Mouse (Mus musculus) forebrain, embryonic 11.5 days (tissue): ENCODE results near the gene Pkp2. TPM values are rescaled to one million over a fixed set of nuclear protein-coding genes. Genes with fewer than 3 reads are reported as not detected.
"Not testable (repeated sequence)": the region's sequence is repeated elsewhere in the genome, so short reads cannot be mapped to it uniquely, and the experiment has no call there.

Experiments used
- ATAC-seq: fragments of 200-750 bp; cut with Nextera tagmentation; replicated peaks from 2 replicates; pipeline ENCODE4 v1.8.0; 2017; ENCODE audit warnings: moderate TSS enrichment; ENCODE audit not compliant: low FRiP score
- DNase-seq: peaks from one replicate; pipeline ENCODE4 v3.0.0-alpha.2; 2017; ENCODE audit warnings: low spot score
- H3K27ac ChIP-seq: fragments of 300-500 bp; sonication (generic); 2 replicates; pipeline ENCODE4 v1.5.1; 2014; ENCODE audit warnings: low read depth, low read length
- H3K27me3 ChIP-seq: fragments of 300-500 bp; sonication (generic); 2 replicates; pipeline ENCODE4 v1.6.1; 2014; ENCODE audit warnings: mild to moderate bottlenecking, low read length, mixed read lengths; ENCODE audit not compliant: control insufficient read depth, insufficient read depth
- H3K36me3 ChIP-seq: fragments of 300-500 bp; sonication (generic); 2 replicates; pipeline ENCODE4 v1.6.1; 2014; ENCODE audit warnings: mild to moderate bottlenecking, low read length, moderate library complexity, mixed read lengths; ENCODE audit not compliant: control insufficient read depth, insufficient read depth
- H3K4me1 ChIP-seq: fragments of 300-500 bp; sonication (generic); replicated peaks from 2 replicates; pipeline ENCODE4 v1.6.1; 2014; ENCODE audit warnings: low read length, mixed read lengths; ENCODE audit not compliant: control insufficient read depth, insufficient read depth
- H3K4me2 ChIP-seq: fragments of 300-500 bp; sonication (generic); 2 replicates; pipeline ENCODE4 v1.6.1; 2014; ENCODE audit warnings: low read depth, mild to moderate bottlenecking, low read length, moderate library complexity, mixed read lengths; ENCODE audit not compliant: severe bottlenecking
- H3K4me3 ChIP-seq: fragments of 300-500 bp; sonication (generic); 2 replicates; pipeline ENCODE4 v1.5.1; 2014; ENCODE audit warnings: low read depth, low read length
- H3K9ac ChIP-seq: fragments of 300-500 bp; sonication (generic); 2 replicates; pipeline ENCODE4 v1.6.1; 2014; ENCODE audit warnings: low read length
- H3K9me3 ChIP-seq: fragments of 300-500 bp; sonication (generic); 2 replicates; pipeline ENCODE4 v1.6.1; 2016; ENCODE audit warnings: low read length, mixed read lengths; ENCODE audit not compliant: control insufficient read depth
- WGBS: fragments of 180-500 bp; shearing (Covaris S2); extraction: QIAGEN DNeasy Blood & Tissue Kit; methylation state at CpG from one replicate; pipeline ENCODE4 v1.1.7; 2014; 5-methylcytosine and 5-hydroxymethylcytosine counted together
- polyA plus RNA-seq: library from polyadenylated mRNA; unstranded; fragments of >200 nt; fragmentation: Nextera tagmentation; extraction: Ambion mirVana; gene quantifications from 2 replicates; pipeline ENCODE4 v1.2.1, GENCODE M21; 2014

Pkp2 gene
- polyA plus RNA-seq, 1 experiment from 2014 or later: 4.0 TPM

DNA sequence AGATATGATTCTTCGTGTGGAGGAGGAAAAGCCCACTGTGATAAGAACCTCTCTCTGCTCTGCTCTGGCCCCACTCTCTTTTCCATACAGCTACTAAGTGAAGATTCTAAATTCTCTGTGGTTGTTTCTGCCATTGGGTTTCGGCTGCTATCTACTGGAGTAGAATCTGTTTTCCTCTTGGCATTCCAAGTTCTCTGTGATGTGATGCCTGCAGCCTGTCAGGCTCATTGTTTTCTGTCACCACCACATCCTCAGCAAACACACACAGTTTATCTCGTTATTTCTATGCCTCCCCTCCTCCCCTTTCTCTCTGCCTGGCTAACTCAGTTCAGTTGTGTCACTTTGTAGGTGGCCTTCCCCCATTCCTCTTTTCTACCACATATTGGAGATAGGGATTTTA lies 6.7 kb downstream of the Pkp2 start:
- Histone ChIP-seq H3K36me3 (no peaks in the 10 kb centered on the region), H3K4me2 (no peak overlapping the region), H3K27ac (no peak overlapping the region), H3K9ac (no peak overlapping the region), H3K4me1 (peaks cover 7% of the 10 kb centered on the region; the same call in 1 of the 2 replicates), H3K9me3 (no peaks in the 10 kb centered on the region), H3K4me3 (no peak overlapping the region), H3K27me3 (no peaks in the 10 kb centered on the region; the same call in none of the 2 replicates)
- ATAC-seq (no peak), DNase-seq (no peak)
- 55% methylated on average over 3 of the region's 3 CpGs for WGBS

DNA sequence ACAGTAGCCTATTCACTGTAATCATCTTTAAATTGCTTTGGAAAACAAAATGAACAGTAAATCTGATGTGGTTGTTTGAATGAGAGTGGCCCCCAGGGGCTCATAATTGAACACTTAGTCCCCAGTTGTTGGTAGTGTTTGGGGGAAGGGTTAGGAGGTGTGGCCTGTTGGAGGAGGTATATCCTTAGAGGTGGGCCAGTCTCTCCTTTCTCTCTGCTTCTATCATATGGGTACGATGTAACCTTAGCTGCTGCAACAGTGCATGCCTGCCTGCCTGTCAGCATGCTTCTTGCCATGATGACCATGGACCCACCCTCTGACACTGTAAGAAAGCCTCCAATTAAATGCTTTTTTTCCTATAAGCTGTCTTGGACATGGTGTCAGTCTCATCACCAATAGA lies 9.5 kb downstream of the Pkp2 start:
- H3K27me3 ChIP-seq: no peaks in the 10 kb centered on the region
- no peaks in the 10 kb centered on the region for H3K36me3 ChIP-seq
- DNase-seq (no peak), ATAC-seq (no peak)
- H3K4me3 ChIP-seq: no peak overlapping the region
- H3K4me1 ChIP-seq: peaks cover 7% of the 10 kb centered on the region; the same call in 1 of the 2 replicates
- no peaks in the 10 kb centered on the region for H3K9me3 ChIP-seq
- H3K9ac ChIP-seq: no peak overlapping the region
- 60% methylated on average over 1 of the region's 1 CpGs for WGBS
- H3K4me2 ChIP-seq: no peak overlapping the region
- H3K27ac ChIP-seq: no peak overlapping the region

DNA sequence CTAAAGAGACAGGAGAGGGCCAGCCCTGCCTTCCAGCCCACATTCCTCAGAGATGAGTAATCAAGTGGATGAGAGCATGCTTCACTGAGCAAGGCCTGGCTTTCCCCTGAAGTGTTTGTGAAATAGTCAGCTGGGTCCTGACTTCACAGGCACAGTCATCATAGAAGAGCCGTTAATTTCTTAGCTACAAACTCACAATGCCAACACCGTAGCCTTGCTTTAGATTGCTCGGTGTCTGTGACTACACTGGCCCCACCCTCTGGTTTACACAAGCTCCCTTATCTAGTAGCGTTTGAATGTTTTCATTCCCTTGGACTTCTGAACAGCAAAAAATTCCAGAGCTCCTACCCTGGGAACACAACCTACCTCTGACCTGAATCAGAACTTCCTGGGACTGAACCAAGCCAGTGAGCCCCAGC lies 11.4 kb downstream of the Pkp2 start:
- ATAC-seq (peak; percentile 89), DNase-seq (peak; percentile 60)
- Histone ChIP-seq H3K4me2 (0 out of 2 replicates have a peak overlapping the region, but pooled peaks have one; percentile 5), H3K9me3 (no peaks in the 10 kb centered on the region), H3K4me1 (peaks cover 7% of the 10 kb centered on the region; the same call in 1 of the 2 replicates), H3K9ac (no peak overlapping the region), H3K27ac (0 out of 2 replicates have a peak overlapping the region, but pooled peaks have one; percentile 6), H3K36me3 (no peaks in the 10 kb centered on the region), H3K4me3 (no peak overlapping the region), H3K27me3 (no peaks in the 10 kb centered on the region)
- 17% methylated on average over 4 of the region's 4 CpGs for WGBS

DNA sequence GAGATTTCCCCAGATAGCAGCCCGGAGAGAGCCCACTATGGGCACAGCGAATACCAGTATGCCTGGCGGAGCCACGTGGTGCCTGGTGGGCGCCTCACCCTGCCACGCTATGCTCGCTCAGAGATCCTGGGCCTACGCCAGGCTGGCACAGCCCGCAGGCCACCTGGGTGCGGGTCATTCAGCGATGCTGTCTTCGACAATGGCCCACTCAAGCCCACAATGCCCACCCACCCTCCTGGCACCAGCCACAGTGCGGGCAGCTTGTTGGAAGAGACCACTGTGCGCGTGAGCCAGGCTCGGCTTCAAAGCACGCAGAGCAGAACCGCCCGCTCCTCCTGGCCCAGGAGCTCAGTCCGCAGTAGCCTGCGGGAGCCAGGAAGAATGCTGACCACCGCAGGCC lies 12.7 kb downstream of the Pkp2 start:
- Histone ChIP-seq H3K36me3 (no peaks in the 10 kb centered on the region), H3K4me3 (no peak overlapping the region), H3K4me1 (peaks cover 7% of the 10 kb centered on the region; the same call in 1 of the 2 replicates), H3K27me3 (no peaks in the 10 kb centered on the region), H3K9ac (no peak overlapping the region), H3K27ac (no peak overlapping the region), H3K9me3 (no peaks in the 10 kb centered on the region), H3K4me2 (no peak overlapping the region)
- WGBS: 93% methylated on average over 22 of the region's 22 CpGs
- ATAC-seq: no peak
- DNase-seq: no peak

DNA sequence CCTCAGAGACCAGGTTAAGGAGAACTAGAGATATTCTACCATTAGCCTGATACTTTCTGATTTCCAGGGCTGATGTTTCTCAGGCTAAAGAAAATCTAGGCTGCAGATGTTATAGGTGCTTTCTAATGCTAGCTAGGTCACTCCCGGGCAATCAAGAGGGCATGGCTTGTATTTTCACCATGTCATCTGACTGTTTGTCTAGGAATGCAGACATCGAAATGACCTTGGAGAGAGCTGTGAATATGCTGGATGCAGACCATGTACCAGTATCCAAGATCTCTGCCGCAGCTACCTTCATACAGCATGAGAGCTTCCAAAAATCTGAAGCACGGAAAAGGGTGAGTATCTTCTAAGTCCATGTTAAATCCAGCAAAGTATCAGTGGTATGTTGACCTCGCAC lies 17.3 kb downstream of the Pkp2 start:
- WGBS: 94% methylated on average over 5 of the region's 5 CpGs
- Histone ChIP-seq H3K4me1 (no peaks in the 10 kb centered on the region), H3K9me3 (no peaks in the 10 kb centered on the region), H3K4me3 (no peak overlapping the region), H3K27me3 (no peaks in the 10 kb centered on the region), H3K27ac (no peak overlapping the region), H3K4me2 (no peak overlapping the region), H3K36me3 (no peaks in the 10 kb centered on the region), H3K9ac (no peak overlapping the region)
- ATAC-seq (no peak), DNase-seq (no peak)

DNA sequence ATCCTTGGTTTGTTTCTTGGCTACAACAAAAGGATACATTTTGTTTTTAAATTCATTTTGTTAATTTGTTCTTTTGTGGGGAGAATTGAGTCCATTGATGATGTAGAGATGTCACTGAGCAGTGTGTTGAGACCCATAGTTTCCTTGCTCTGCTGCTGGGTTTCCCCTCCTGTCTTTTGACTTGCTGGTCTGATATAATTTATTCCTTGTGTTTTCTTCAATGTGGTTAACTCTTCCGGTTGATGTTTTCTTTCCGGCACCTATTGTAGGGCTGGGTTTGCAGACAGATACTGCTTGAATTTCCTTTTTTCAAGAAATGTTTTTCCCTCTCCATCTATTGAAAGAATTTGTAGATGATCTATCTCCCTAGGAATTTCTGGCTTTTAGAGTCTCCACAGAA lies 20.8 kb downstream of the Pkp2 start:
- Histone ChIP-seq H3K9me3 (no peaks in the 10 kb centered on the region), H3K4me1 (no peaks in the 10 kb centered on the region), H3K9ac (no peak overlapping the region), H3K27me3 (no peaks in the 10 kb centered on the region), H3K27ac (no peak overlapping the region), H3K4me3 (no peak overlapping the region), H3K4me2 (no peak overlapping the region), H3K36me3 (no peaks in the 10 kb centered on the region)
- WGBS: 97% methylated on average over 2 of the region's 2 CpGs
- ATAC-seq (no peak), DNase-seq (no peak)

DNA sequence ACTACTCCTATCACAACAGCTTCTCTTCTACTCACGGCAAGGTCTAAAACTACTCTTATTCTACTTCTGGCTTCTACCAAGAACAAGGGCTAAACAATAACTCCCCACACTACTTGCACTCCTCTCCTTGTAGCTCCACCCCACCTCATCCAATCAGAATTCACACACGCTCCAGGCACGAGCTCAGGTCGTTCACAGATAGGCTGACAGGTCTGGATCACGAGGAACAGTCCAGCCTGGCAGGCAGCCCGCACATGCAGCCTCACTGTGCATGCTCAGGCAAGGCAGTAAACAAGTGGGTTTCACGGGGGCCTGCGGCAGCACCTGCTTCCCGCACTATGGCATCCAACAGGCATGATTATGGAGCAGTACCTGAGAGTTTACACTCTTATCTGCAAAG lies 23.6 kb downstream of the Pkp2 start:
- not testable (repeated sequence) for H3K9ac ChIP-seq, H3K27ac ChIP-seq, H3K4me1 ChIP-seq, H3K9me3 ChIP-seq, H3K36me3 ChIP-seq, H3K4me3 ChIP-seq, ATAC-seq, H3K4me2 ChIP-seq, H3K27me3 ChIP-seq, DNase-seq
- WGBS: 87% methylated on average over 9 of the region's 9 CpGs

DNA sequence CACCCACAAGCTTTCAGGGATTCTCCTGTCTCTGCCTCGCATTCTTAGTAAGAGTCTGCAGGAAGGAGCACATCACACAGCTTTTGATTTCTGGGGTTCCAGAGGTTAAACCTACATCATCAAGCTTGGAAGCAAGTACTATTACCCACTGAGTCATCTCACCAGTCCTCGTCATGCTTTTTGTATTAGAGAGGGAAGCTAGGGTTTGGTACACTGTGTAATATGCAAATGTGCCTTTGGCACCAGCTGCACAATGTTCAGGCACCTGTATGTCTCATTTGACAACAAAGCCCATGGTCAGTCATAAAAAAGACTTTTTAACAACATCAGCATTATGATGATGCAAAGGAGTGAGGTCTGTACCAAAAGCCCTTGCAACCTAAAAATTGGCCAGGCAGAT lies 25.2 kb downstream of the Pkp2 start:
- ATAC-seq (no peak), DNase-seq (no peak)
- WGBS: 83% methylated on average over 2 of the region's 2 CpGs
- Histone ChIP-seq H3K27ac (no peak overlapping the region), H3K4me2 (no peak overlapping the region), H3K36me3 (no peaks in the 10 kb centered on the region), H3K4me1 (no peaks in the 10 kb centered on the region), H3K4me3 (no peak overlapping the region), H3K9me3 (no peaks in the 10 kb centered on the region), H3K27me3 (no peaks in the 10 kb centered on the region), H3K9ac (no peak overlapping the region)

DNA sequence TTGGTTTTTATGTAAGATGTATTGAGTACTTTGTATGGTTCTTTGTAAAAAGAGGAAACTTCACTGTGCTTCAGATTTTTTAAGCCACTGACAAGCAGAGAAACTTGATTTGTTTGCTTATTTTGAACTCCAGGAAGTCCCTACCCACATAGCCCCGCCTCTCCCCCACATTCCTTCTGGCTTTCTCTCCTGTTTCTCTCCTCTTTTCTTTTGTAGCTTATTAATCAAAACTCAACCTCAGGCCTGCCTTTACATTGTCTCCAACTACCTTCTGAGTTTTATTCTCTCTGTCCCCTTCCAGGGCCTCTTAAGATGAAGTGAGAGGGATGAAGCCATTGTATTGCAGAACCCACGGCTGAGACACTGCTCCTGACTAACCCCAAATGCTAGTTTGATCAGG lies 31.6 kb downstream of the Pkp2 start:
- Histone ChIP-seq H3K27me3 (no peaks in the 10 kb centered on the region), H3K36me3 (no peaks in the 10 kb centered on the region), H3K4me2 (no peak overlapping the region), H3K9me3 (no peaks in the 10 kb centered on the region), H3K4me3 (no peak overlapping the region), H3K27ac (no peak overlapping the region), H3K9ac (no peak overlapping the region), H3K4me1 (no peaks in the 10 kb centered on the region)
- ATAC-seq (no peak), DNase-seq (no peak)
- 67% methylated on average over 2 of the region's 2 CpGs for WGBS
